Mouse (Mus musculus) CD8-positive naive resting alpha-beta T cell, adult 2 months (primary cell): ENCODE data around the gene Rbfox3.

ENCODE experiments used
- DNase-seq, 2 experiments: peaks; one replicate each; pipeline ENCODE4 v3.0.0; 2022; ENCODE audit warnings: low read depth in 2 of 2, low spot score in 2 of 2

Rbfox3 gene

DNA sequence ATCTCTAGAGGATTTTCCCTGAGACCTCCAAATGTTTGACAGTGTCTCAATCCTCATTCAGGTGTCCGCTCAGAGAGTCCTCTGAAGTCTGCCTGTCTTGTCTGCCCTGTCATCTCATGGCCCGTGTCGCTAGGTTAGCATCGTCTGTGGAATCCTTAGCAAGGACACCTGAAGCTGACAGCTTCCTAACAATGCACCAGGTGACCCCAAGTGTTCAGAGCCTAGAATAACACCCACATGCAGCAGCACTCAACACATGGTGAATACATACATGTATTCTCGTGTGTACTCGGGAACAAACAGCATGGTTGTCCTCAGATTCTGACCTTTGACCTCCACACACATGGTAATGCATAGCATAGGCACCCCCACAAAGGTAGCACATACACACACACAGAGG lies 239.4 kb downstream of the Rbfox3 start:
- no peak for DNase-seq

DNA sequence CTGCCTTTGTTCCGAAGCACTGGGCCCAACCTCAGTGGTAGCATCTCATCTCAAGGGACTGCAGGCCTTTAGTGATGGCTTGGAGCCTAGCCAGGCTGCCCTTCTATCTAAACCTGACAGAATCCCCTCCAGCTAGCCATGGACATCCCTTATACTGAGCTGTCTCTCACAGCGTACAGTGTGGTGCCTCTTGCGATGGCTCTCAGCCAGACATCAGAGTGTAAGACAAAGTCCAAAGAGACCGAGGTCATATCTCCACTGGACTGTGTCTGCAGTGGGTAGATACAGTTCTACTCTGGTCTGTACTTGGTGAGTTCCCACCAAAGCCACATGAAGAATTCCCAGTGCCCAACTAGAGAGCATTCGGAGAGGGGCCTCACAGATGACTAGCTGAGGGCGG lies 240.2 kb downstream of the Rbfox3 start:
- DNase-seq: no peak

DNA sequence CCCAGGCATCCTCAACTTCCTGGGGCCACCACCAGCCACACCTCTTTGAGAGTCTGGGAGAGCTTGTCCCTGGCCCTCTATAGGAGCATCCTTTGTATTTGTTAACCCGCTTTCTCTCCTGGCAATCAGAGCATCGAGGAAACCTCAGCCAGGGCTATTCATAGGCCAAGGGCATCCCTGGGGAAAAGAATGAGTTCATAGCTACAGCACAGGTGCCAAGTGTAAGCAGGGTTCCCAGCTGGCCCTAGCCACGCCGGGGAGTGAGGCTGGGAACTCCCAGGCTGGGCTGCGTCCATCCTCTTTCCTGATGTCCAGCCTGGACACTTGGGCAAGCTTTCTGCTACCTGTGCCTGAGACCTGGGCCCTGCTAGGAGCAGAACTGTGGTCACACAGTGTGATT lies 241.6 kb downstream of the Rbfox3 start:
- DNase-seq: no peak

DNA sequence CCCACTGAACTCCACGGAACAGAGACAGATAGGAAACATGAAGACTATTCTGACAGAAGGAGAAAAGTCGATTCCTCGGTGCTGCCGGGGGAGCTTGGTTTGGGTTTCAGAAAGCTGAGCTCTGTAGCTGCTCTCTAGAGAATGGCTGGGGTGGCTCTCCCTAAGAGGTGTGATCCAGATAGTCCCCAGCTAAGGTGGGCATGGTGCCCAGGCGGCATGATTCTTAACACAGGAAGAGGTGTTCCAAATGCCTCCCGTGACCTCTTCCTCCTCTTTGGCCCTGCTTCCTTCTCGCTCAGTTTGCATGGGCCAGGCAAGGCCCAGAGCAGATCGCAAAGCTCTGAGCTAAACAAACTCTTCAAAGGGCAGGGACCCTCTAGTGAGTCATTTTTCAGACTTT lies 243.0 kb downstream of the Rbfox3 start:
- no peak for DNase-seq

DNA sequence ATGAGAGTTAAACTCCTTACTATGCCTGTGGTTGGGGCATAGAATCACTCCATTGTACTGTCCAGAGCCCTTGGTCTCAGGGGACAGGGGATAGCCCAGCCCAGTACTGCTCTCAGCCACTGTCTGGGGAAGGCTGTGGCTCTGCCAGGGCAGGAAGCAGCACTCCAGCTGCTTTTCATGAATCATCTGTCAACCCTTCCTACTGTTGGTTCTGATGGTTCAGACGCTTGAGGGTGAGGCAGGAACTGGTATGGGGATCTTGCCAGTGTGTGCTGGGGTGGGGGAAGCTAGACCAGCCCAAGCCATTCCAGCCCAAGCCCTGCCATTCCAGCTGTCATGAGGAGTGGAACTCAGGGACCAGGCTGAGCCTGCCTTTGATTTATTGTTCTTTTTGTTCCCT lies 243.5 kb downstream of the Rbfox3 start:
- DNase-seq: no peak

DNA sequence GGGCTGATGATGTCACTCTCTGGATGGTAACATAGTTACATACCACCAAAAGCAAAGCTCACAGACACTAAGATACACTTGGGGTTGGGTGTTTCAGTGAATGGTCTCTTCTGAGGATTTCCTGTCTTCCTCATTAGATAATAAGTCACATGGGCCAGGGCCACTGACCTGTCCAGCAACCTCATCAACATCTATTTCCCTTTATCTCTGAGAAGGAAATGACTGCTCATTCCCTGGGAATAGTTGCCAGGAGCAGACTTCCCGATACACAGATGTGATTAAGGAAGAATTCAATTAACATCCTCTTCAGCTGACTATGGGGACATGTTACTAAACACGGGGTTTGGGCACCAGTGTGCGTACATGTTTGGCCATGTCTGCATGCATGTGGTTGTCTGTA lies 245.2 kb downstream of the Rbfox3 start:
- no peak for DNase-seq

DNA sequence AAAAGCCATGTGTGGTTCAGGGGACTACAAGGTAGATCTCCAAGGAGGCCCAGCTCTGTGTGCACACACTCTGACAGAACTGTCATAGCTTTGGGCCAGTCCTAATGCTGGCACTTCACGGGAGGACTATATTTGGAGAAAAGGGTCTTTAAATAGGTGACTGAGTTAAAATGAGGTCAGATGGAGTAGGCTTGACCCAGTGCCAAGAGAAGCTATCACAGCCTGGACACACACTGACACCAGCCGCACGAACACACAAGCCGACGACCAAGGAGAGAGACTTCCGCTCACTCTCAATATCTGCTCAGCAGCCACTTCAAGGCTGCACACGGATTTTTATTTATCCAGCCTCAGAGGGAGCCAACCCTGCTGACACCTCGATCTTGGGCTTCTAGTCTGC lies 248.1 kb downstream of the Rbfox3 start:
- DNase-seq: no peak

DNA sequence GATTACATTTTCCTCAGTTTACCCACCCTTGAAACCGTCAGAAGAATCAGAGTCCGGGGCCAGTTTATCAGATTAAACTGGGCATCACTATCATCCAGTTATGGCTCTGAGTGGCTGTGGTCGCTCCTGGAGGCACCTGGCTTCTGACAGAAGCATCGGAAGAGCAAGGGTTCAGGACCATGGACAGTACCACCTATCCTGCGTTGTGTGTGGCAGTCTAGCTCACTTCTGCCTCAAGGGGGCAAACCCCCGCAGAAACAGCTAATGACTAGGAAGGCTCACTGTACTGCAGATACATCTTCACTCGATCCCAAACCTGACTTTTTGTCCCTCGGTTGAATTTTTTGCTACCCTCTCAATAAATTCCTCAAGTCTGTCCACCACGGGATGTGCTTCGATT lies 252.1 kb downstream of the Rbfox3 start:
- DNase-seq: no peak

DNA sequence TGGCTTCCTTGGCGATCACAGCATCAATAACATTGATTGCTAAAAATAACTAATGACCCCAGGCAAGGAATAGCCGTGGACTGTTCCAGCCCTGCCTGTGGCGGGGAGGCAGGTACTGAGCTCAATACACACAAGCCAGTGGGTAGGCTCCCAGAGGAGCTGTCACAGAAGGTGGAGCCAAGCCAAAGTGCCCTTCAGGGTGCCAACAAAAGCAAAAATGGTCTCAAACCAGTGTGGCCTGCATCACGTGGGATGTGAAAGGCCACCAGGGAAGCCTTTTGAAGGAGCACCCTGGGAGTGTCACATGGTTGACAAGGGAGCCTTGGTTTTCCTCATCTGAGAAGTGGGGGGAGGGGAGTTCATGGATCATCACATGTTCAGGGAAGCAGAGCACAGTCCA lies 255.6 kb downstream of the Rbfox3 start:
- DNase-seq: no peak

DNA sequence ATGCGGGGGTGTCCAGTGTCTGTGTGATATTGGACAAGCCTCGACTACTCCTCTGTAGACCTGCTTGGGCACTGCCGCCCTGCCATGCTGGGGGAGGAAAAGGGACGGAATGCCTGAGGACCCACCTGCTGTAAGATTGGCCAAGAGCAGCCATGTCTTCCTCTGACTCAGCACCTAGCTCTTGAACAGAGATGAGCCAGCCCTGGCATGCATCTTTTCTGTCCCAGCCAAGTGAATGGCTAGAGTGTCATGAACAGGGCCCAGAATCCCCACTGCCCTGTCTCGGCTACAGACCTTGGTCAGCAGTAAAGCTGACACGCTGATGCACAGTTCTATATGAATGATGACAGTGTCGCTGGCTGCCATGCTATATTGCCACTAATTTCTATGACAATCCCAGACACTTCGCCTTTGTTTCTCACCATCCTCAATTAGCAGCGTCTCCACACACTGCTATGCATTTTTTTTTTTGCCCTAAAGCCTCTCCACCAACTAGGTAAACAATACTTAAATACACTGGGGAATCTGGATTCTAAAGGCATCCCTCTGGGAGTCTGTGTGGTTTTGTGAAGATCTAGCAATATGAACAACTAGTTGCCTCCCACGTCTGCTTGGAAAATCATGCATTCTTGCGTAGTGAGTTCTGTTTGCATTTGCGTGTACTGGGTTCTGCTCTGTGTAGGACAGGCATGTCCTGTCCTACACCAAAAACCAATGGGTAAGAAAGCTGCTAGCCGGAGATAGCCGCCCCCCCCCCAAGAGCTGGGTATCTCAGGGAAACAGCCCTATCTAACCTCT lies 257.7 kb downstream of the Rbfox3 start:
- no peak for DNase-seq

DNA sequence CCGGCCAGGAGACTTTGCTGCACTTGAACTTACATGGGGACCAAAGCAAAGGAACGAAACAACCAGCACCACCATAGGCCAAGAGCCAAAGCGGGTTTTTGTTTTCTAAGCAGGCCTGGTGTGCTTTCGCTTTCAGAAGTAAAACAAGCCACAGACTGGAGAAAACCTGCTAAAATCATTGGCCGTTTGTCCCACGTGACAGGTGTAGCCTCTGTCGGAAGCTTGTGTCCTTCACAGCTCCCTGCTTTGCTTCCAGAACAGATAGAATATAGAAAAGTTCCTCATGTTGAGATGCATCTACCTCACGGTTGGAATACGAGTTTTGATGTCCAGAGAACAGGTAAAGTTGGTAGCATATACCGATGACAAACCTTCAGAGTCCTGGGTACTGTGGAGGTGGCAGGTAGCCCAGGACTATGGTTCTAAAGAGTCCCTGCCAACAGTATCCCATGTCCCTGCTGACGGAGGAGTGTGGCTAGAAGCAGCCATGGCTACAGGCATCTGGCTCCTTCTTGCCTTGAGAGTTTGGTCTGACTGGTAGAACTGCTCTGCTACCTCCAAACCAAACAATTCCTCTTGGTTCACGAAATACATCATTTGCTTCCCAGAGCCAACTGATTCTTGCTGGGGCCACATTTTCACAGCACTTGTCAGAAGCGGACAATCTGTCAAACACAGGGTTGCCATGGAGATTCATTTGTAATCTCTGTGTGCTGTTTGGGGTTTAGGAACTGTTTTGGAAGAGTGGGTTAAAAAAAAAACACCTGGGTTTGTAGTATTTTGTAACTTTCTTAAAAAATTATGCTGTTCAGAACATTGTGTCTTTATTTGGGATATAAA lies 258.8 kb downstream of the Rbfox3 start:
- DNase-seq: no peak

DNA sequence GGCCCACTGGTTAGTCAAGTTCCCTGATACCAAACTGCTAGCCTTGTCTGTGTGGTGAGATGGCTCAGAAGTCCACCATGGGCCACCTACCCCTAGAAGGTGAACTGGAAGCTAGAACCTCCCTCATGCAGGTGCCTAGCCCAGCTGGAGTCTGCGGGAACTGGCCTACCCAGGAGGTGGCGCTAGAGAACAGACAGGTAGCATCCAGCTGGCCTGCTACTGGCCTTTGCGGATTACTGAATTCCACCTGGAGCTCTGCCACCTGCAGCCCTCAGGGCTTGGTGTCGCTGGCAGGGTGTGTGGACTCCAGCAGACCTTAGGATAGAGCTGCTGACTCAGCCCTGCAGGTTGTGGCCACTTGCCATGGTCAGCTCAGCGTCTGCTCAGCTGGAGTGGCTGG lies 263.0 kb downstream of the Rbfox3 start:
- DNase-seq: no peak

DNA sequence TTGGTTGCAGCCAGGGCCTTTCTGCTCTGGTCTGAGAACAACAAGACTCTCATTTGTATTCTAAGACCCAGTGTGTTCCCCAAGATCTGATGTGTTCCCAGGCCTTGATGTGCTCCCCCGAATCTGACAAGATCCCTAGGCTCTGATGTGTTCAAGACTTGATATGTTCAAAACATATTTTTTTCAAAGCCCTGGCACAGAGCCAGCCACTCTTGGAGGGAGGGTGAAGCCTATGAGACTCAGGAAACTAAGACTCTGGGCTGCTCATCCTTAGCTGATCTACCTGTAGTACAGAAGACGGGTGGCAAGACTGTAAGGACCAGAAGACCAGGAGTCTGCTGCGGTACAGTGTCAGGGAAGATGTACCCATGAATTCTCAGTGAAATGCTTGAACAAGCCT lies 264.5 kb downstream of the Rbfox3 start:
- DNase-seq: no peak

DNA sequence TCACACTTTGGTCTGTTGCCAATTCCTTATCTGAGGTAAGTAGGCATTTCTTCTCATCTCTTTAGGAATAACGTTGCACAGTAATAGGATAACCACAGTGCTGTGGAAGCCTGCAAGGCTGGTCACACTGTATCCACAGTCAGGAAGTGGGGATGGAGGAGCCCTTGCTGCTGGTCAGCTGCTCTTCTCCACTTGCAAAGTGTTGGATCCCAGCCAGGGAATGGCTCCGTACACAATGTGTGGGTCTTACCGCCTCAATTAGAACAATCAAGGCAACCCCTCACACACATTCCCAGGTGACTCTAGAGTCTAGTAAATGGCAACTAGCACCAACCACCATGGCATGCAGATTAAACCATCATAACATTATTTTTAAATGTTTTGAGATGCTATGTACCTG lies 266.2 kb downstream of the Rbfox3 start:
- no peak for DNase-seq

DNA sequence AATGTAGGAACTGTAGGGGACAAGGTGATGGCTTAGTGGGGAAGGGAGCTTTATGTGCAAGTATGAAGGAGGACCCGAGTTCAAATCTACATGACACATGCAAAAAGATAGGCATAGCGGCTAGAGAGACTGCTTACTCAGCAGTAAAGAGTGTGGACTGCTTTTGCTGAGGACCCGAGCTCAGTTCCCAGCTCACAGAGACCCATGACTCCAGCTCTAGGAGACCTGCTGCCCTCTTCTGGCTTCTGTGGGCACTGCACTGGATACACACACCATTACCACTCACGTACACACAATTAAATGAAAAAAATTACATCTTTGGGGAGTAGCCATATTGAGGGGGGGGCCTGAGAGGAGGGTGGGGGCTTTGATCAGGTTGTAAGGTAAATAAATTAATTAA lies 270.7 kb downstream of the Rbfox3 start:
- DNase-seq: no peak

DNA sequence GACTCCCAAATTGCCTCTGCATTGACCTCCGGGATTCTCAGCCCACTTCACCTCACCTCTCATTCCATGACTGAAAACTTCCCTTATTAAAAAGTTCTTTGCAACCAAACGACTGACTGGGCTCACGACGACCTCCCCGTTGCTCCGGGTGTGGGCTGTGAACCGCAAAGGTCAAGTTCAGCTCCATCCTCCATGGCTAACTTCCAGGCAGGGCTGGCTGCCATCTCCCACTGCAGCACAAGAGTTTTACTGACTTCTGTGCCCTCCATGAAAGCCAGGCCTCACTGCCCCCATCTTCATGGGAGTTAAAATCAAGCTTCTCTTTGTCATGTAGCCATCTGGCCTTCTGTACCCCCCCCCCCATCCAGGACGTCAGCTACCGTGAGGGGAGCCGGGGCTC lies 273.7 kb downstream of the Rbfox3 start:
- DNase-seq: no peak

DNA sequence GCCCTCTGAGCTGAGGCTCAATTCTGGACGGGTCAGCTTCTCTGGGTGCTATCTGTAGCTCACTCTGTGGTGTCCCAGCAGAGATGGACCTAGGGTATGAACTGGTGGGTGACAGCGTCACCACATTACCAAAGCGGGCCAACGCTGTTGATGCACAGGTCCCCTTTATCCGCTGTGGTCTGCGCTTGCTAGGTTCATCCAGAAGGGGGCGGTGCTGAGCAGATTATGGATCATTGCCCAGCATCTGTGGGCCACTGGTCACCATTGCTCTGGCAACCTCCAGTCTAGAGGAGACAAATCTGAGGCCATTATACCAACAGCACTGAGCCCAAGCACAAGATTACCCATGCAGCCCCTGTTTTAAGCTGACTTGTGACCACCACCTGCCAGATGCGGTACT lies 276.8 kb downstream of the Rbfox3 start:
- no peak for DNase-seq

DNA sequence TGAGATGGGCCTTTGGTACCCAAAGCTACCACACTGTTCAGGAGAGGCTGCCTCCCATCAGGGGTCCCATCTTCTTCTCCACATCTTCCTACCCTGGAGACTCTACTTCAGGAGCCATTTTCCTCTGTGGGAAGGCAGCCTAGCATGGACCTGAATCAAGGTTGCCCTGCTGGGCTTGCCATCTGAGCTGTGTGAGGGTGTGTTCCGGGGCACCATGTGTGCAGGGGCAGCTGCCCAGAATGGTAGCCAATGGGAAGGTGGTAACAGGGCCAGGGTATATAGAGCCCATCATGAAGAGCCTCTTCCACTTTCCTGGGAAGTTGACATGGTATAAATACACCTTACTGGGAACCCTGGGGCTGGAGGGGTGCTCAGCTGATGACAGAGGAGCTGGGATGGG lies 281.7 kb downstream of the Rbfox3 start:
- no peak for DNase-seq

DNA sequence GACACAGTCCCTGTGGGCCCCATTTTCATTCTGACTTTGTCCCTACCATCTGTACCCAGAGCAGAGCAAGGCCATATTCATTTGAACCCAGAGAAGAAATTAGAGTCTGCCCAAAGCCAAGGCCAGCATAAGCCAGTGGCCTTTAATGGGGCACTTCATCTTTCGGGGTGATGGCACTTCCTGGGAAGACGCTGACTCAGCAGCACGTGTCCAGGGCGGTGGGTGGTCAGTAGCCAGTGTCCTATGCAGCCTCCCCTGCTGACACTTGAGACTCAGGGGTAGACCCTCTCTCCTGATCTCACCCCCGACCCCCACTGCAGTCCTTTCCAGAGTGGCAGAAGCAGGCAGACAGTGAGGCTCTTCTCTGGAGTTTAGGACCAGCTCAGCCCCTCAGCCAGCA lies 283.9 kb downstream of the Rbfox3 start:
- DNase-seq: no peak

DNA sequence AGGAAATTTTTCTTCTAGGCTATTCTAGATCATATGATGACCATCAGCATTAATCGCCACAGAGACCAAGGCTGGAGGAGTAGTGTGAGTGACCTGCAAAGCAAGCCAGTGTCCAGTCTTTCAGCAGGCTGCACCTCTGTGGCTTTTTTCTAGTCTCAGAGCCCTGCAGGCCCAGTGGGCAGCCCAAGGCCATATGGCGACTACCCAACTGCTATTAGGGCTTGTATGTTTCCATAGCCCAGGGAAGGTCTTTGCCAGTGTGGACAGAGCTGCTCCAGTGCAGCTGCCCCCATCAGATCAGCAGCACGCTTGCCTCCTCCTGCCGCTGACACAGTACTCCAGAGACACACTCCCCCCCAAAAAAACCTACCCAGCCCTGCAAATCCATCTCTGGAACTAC lies 290.5 kb downstream of the Rbfox3 start:
- no peak for DNase-seq

DNA sequence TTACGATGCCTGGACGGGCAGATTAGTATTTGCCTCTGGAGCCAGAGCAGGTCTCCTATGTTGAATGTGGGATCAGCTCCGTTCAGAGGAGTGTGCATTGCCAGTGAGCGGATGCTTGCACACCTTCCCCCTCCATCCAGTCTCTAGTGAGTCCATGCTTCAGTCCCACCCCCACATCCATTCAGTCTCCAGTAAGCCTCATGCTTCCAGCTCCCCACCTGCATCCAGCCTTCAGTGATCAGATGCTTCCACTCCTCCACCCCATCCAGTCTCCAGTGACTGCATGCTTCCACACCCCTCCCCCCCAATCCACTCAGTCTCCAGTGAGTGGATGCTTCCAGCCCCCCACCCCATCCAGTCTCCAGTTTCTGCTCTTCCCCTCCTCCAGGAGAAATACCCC lies 297.3 kb downstream of the Rbfox3 start:
- DNase-seq: no peak

DNA sequence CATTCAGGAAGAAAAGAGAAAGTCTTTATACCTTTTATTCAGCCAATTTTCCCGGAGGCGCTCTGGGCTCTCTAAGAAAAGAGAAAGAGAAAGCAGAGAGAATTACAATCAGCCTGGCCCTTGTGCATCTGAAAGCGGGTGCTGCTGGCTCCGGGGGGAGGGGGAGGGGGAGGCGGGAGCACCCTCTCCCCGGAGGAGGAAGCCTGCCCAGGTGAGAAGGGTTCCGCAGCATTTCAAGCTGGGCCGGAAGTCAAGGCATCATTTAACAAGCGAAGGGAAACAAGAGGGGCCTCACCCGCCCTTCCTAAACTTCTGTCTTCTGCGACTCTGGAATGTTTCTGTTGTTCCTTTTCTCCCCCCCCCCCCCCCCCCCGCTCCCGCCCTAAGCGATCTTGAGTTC lies 301.3 kb downstream of the Rbfox3 start:
- DNase-seq: no peak
